Mouse (Mus musculus) cerebellum, adult 9-11 months (tissue): ENCODE results near the gene Flt3l.
"Not testable (repeated sequence)": the region's sequence is repeated elsewhere in the genome, so short reads cannot be mapped to it uniquely, and the experiment has no call there.

Experiments
- DNase-seq: peaks from one replicate; pipeline ENCODE4 v3.0.0; 2022

The Flt3l gene

DNA sequence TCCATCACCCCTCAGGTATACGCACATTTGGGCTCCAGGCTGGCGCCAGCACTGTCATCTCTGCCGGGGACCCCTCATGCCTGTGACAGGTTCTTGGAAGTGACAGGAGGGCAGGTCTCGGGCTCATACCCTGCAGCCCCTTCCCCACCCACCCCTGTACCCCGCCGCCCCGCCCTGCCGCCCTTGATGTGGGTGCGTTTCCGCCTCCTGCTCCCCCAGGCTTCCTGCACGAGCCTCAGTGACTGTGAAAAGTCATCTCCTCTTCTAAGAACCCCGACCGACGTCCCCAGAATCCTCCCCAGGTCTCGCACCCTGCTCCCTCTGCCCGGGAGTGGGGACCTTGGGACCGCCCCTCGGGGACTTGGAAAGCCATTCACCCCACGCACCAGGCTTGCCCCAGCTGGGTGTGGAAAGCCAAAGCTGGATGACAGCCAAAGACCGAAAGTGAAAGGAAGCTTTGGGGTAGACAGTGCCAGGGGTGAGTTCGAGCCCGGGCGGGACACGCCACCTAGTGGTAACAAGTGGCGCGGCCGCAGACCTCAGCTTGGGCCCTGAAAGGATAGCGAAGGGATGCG is at the start of gene Flt3l, which contains the start of gene Gm45713:
Gene Flt3l (minus strand): TSS at position 440 of the 575 bp plus-strand sequence.
Gene Gm45713 (minus strand): TSS at position 239 of the 575 bp plus-strand sequence.
- DNase-seq, result peak; percentile 91

GRCm38 (mm10) chr7:45185921-45186320 is 49.7 kb upstream of the Flt3l start:
- DNase-seq, result no peak

- DNase-seq, result peak; percentile 61
Observed at GRCm38 (mm10) chr7:45183672-45184071, 47.4 kb upstream of the Flt3l start.

DNA sequence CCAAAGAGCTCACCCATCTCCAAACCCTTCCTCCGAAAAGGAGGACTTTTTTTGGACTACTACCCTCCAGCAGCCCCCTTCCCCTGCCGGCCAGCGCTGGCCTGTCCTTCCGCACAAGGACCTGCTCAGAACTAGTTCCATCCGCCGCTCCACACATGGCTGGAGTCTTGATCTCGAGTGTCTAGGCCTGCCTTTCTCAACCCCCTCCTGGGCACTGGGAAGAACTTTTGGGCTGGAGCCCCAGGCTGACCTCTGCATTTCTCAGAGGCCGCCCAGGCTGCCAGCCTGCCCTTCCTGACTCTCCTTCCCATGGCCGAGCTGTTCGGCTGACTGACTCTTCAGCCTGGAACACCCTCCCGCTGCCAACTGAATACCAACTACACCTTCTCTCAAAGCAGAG is 46.4 kb upstream of the Flt3l start:
- peak; percentile 58 for DNase-seq

GRCm38 (mm10) chr7:45182199-45182601 is 46.0 kb upstream of the Flt3l start:
- peak; percentile 93 for DNase-seq

GRCm38 (mm10) chr7:45181540-45181939 is 45.3 kb upstream of the Flt3l start:
- peak; percentile 68 for DNase-seq

DNA sequence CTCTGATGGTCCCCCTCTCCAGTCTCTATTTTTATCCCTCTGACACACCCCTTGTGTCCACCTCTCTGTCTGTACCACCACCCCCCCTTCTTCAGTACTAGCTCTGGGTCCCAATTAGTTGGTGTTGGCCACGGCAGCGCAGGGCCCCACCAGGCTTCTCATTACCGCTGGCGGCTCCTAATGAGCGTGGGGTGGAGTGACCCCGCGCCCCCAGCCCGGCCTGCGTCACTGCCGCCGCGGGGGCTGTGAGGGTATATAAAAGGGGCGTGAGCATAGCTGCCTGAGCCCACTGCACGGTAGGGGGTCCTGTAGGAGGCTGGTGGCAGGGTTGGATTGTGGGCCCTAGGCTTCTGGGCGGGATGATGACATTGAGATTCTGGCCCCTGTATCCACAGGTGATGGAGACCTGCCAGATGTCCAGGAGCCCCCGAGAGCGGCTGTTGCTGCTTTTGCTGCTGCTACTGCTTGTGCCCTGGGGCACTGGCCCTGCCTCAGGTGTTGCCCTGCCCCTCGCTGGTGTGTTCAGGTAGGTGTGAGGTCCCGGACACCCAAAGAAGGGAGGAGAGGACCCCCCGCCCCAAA is 44.8 kb upstream of the Flt3l start, which contains the start of gene Pth2:
Gene Pth2 (plus strand): TSS at position 100 of the 582 bp plus-strand sequence.
- peak; percentile 70 for DNase-seq

GRCm38 (mm10) chr7:45179469-45179868 is 43.2 kb upstream of the Flt3l start, which contains the start of gene Gfy:
TSS of gene Gfy (minus strand) at chr7:45179569.
- no peak for DNase-seq

DNA sequence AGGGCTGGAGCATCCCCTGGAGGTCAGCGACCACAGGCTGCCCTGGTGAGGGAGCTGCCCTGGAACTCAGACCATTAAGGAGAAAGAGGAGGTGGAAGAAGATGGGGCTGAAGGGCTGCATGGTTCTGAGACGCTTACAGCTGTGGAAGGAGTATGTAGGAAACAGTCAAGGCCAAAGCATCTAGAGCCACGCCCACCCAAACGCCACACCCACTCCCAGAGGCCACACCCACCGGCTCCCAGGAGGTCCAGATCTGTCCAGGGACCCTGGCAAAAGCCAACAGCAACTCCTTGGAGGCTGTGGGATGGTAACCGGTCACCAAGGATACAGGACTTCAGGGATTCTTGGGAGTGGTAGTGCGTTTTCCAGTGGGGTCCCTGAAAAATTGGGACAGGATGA is 42.3 kb upstream of the Flt3l start:
- peak; percentile 56 for DNase-seq

- DNase-seq, result peak; percentile 51
Observed at GRCm38 (mm10) chr7:45176356-45176755, 40.1 kb upstream of the Flt3l start.

DNA sequence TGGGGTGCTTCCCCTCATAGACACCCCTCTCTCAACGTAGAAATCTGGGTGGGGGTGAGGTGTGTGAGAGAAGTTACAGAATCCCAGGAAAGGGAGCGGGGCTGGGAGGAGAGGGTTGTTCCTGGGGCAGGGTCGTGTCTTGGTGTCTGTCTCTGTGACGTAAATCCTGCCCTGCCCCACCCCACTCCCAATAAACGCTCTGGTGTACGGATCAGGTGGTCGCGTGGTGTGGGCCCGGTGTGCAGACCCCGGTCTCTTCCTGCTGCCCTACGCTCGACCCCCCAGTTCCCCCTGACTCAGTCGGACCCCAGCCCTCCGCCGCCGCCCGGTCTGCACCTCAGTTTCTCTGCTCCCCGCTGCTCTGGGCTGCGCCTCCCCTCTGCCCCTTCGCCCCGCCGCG is 39.7 kb upstream of the Flt3l start:
- peak; percentile 54 for DNase-seq

GRCm38 (mm10) chr7:45175398-45175797 is 39.2 kb upstream of the Flt3l start:
- DNase-seq, result no peak

DNA sequence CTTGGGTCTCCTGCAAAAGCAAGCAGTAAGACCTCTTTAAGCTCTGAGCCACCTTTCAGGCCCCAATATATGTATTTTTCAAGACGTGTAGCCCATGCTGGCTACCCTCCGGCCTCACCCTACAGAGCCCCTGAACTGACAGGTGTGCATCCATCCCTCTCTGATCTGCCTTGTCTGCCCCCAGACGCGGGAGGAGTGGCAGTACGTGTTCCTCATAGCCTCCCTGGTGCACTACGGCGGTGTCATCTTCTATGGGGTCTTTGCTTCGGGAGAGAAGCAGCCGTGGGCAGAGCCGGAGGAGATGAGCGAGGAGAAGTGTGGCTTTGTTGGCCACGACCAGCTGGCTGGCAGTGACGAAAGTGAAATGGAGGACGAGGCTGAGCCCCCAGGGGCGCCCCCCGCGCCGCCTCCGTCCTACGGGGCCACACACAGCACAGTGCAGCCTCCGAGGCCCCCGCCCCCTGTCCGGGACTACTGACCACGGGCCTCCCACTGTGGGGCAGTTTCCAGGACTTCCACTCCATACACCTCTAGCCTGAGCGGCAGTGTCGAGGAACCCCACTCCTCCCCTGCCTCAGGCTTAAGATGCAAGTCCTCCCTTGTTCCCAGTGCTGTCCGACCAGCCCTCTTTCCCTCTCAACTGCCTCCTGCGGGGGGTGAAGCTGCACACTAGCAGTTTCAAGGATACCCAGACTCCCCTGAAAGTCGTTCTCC is 38.5 kb upstream of the Flt3l start:
- DNase-seq, result peak; percentile 53

- not testable (repeated sequence) for DNase-seq
Observed at GRCm38 (mm10) chr7:45173772-45174171, 37.5 kb upstream of the Flt3l start.

DNA sequence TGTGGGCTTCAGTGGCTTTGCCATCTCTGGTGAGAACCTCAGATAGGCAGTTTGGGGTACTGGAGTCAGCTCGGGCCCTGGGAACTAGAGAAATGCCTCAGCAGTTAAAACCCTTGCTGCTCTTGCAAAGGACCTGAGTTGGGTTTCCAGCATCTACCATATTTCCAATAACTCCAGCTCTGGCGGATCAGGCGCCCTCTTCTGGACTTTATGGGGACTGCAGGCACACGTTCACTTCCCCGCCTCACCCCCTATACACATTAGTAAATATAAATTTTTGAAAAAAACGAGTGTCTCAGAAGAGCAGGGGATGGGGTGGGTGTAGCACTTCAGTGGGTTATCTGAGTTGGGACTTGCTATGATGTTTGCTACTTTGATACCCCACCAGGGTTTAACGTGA is 36.7 kb upstream of the Flt3l start:
- DNase-seq, result no peak

DNA sequence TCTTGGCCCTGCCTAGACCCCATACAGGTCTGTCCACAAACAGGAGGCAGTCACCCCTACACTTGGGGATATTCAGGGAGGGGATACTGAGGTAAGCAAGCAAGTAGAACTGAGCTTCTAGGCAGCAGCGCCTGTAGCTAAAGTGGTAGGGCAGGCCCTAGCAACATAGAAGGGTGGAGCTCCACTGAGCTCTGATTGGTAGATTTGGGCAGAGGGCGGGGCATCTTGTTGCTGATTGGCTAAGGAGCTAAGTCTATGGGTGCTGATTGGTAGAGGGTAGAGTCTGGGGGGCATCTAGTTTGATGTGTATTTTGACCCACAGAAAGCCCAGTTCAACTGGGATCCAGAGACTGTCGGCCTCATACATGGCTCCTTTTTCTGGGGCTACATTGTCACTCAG is 33.3 kb upstream of the Flt3l start:
- peak; percentile 85 for DNase-seq

GRCm38 (mm10) chr7:45168656-45169055 is 32.4 kb upstream of the Flt3l start:
- peak; percentile 86 for DNase-seq

- peak; percentile 90 for DNase-seq
Observed at GRCm38 (mm10) chr7:45167761-45168445, 31.7 kb upstream of the Flt3l start.

DNA sequence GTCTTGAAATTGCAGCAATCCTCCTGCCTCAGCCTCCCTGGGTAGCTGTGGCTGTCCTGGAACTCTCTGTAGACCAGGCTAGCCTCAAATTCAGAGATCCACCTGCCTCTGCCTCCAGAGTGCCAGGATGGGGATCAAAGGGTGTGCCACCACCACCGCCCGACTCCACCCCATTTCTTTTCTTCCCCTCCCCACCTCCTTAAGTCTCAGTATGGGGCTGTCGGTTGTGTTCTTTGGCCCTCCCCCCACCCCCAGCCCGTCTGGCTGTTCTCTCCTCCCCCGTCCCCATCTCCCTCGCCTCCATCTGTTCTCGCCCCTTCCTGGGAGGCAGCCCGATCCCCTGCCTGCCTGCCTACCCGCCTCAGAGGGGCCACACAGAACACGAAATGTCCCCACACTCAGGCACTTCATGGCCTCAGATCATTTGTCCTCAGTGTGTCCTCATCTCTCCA is 30.7 kb upstream of the Flt3l start:
- peak; percentile 82 for DNase-seq

DNA sequence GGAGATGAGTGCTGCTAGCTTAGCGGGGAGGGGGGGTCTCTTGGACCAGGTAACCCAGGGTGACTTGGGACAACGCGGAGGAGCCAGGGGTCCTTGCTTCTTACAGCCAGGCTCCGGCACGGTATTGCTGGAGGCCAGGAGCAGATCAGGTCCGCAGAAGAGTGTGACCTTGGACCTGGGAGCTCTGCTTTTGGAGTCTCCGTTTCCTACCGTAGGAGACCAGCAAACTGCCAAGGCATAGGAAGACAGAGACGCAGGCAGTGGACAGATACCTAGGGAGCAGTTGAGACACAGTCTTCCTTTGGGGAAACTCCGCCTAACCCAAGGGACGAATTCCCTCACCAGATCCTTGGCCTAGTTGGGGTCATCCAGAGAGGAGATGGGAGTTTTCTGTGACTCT is 29.5 kb upstream of the Flt3l start:
- DNase-seq, result peak; percentile 70

DNA sequence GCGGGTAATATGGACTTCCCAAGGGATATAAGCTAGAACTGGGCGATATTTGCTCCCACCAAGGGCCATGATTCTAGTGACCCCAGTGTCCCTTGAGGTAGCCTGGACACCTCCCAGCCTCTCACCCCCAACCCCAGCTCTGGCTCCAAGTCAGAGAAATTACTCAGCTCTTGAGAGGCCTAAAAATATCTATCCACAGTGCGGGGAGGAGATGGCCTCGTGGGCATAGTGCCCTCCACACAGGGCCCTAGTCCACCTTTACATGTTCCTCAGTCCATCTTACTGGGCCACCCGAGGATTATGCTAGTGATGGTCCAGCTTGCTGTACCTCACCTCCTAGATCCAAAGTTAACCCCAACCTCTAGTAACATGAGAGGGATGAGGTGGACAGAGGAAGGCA is 28.6 kb upstream of the Flt3l start:
- DNase-seq, result peak; percentile 85

GRCm38 (mm10) chr7:45163735-45164490 is 27.7 kb upstream of the Flt3l start, which contains the start of gene Slc17a7:
TSS of gene Slc17a7 (plus strand) at chr7:45163949.
- peak; percentile 91 for DNase-seq
